Mouse (Mus musculus): ENCODE measurements at regions not wholly inside any gene's neighbourhood (a gene's known extent, or its start where the extent isn't known, plus 50 kb on each side); places are given as distances from the start of the nearest gene placed in this dataset.

DNA sequence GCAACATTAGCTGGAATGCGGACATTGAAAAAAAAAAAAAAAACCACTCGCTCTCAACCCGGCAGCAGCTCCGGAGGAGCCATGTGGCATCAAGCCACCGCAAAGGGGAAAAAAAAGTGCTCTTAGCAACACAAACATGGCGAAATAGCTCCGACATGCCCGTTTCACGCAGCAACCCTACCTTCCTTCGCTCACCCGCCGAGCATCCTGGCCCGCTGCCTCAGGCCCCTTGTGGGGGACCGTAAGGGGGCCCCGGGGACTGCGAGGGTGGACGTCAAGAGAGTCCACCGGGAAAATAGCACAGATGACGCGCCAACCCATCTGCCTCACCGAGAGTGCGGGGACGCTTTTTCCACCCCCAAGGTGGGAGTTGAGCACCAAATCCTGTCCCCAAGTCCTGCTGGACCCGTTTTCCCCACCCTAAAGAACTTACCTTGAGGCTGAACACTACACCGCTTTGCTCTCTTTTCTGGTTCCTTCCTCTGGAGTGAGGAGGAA, 180.8 kb upstream of the Mkln1 start:
- DNase-seq (ENCODE audit: low read depth) = no peak

- no peak for DNase-seq (ENCODE audit: low read depth)
Measured at GRCm38 (mm10) chr6:31218139-31218750, 180.3 kb upstream of the Mkln1 start.

DNA sequence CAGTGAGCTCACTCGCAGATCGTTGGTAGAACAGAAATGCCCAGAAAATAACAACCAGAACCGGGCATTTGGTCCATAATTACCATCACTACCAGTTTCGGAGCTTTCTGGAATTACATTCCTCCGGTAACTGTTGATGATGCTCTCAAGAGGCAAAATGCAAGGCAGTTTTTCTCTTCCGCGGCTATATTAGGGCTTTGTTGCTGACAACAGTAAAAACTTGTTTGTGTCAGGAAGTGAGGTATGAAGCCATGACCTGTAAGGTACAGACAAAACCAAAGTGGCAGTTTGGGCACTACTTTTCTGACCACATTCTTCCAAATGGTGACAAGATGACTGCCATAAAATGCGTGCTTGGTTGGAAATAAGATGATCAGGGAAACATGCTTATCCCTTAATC, 179.7 kb upstream of the Mkln1 start:
- no peak for DNase-seq (ENCODE audit: low read depth)

GRCm38 (mm10) chr6:31219736-31220135, 178.8 kb upstream of the Mkln1 start:
- no peak for DNase-seq (ENCODE audit: low read depth)

GRCm38 (mm10) chr6:31220184-31220931, 178.2 kb upstream of the Mkln1 start:
- no peak for DNase-seq (ENCODE audit: low read depth)

DNA sequence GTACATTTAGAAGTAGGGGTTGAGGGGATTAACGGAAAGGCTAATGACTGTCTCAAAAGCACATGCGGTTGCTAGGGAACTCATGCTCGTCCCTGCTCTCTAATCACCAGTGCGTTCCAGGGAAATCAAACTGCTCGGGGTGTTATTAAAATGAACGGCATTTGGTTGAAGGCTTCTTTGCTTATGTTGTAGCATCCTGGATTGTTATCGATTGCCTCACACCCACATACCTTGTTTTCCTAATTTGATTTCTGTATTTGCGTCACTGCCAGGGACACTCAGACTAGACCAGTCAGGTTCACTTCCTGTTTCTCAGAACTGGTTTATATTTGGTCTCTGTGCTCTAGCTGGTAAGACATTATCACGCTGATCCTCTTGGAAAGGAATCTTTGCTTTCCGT, 177.0 kb upstream of the Mkln1 start:
- no peak for DNase-seq (ENCODE audit: low read depth)

DNA sequence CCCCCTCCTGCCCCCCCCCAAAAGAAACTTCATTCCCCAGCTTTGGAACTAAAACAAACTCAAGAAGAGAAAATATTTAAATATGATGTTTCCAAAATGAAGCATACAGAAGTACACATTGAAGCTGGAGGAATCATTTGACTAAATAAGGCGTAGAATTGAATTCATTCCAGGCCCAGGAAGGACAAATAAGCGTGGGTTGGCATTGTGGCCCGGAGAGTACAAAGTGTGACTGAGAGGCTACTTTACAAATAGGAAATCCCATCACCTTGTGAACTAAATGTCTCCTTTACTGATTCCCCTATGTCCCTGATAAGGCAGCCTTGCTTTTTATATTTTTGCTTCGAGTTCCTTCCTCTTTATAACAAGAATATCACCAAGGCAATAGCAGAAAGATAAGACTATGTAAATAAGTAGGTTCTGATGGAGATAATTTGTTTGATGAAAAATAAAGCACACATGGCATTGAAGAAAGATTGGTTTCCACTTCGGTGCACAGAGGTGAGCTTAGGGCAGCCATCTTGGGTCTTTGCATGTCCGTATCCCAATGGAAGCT, 176.4 kb upstream of the Mkln1 start:
- no peak for DNase-seq (ENCODE audit: low read depth)

DNA sequence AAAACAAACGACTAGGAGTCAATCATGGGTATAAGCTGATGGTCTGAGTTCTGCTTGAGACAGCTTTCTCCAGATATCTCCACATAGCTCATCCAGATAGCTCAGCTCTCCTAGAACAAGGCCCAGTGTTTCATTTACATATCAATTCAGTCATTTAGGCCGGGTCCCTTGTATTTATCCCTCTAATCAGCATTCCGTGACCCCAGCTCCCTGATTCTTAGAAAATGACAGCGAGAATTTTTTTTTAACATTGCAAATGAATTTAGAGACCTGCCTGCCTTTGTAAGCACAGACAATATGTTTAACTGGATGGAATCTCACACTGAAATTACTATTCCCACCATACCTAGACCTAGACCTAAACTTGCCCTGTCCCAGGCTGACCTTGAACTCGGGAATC, 171.1 kb upstream of the Mkln1 start:
- DNase-seq (ENCODE audit: low read depth) = no peak

DNA sequence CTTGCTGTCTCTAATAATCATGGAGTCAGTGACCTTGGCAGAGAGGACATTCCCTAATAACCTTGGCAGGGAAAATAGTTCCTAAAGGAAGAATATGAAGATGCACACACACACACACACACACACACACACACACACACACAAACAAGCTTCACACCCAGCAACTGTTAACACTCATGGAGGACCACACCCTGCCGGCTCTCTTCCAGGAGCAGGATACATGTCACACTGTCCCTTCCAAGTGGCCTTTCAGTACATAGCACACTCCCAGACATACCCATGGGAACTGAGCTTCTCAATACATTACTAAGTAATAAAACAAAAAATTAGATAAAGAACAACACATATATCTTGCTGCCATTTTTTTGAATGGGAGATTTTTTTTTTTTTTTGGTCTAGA, 170.5 kb upstream of the Mkln1 start:
- DNase-seq (ENCODE audit: low read depth) = no peak

DNA sequence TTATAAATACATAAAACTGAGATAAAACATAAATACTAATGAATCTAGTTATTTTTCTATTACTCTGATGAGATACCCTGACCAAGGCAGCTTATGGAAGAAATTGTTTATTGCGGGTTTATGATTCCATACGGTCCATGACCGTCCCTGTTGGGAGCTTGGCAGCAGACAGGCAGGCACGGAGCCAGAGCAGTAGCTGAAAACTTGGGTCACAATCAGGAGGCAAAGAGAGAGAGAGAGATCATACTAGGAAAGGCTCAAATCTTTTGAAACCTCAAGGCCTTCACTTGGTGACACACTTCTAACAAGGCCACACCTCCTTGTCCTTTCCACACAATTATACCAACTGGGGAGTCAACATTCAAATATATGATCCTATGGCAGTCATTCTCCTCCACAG, 166.7 kb upstream of the Mkln1 start:
- DNase-seq (ENCODE audit: low read depth) = no peak

DNA sequence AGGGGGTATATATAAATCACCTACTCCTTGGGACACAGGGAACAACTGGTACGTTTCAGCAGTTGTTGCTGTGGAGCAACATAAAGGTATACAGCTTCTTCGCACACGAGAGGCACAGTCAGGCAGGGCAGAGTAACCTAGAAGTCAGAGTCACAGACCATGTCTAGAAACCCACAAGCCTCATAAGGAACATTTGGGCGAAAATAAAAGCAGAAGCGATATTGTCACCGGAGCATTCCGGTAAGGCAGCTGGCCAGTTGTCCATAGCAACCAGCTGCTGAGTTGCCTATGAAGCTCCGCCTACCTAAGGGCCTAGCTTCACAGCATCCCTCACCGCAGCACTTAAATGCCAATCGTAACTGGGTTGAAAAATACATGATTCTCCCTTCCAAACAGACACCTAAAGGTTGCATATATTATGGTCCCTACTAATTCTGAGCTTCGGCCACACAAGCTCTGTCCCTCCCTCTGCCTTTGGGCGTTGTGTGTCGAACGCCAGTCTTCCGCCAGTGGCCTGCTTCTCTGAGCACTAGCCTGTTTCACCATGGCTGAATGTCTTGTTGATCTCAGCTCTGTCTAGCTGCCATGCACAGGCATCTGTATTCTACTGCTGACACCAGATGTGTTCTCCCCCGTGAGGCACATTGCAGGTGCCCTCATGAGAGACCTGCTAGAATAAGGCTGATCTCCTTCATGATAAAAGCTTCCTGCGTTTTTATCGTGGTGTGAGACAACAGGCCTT, 165.1 kb upstream of the Mkln1 start:
- no peak for DNase-seq (ENCODE audit: low read depth)

- no peak for DNase-seq (ENCODE audit: low read depth)
Measured at GRCm38 (mm10) chr6:31240051-31240450, 158.5 kb upstream of the Mkln1 start.

GRCm38 (mm10) chr6:31250526-31250925, 148.0 kb upstream of the Mkln1 start:
- no peak for DNase-seq (ENCODE audit: low read depth)

DNA sequence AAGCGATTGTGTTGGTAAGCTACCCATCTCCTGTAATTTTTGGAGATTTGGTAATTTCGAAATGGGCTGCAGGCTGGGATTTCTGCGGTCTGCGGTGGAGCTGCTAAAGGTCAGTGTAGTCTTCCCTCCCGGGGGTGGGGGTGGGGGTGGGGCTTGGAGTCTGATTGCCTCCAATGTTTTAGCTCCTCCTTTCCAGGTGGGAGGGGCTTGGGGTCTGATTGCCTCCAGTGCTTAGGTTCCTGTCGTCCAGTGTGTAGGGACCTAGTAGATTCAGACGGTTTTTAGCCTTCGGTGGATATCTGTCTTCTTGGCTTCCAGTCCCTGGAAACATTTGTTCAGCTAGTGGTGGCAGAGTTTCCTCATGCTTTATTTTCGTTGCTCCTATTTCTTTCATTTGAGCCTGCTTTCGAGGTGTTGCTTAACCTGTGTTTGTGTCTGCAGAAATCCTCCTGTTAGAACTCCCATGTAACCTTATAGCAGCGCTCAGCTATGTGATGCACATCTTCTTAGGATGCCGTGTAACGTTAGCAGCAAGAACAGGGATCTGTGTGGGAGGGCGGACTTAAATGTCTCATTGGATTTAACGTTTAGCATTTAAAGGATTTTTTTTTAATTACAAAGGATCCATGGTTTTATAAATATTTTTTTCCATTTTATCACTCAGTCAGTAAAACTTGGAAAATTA, 145.1 kb upstream of the Mkln1 start:
- DNase-seq (ENCODE audit: low read depth) = no peak

- DNase-seq (ENCODE audit: low read depth) = no peak
Measured at GRCm38 (mm10) chr6:31260645-31261345, 137.7 kb upstream of the Mkln1 start.

GRCm38 (mm10) chr6:31261797-31262540, 136.6 kb upstream of the Mkln1 start:
- no peak for DNase-seq (ENCODE audit: low read depth)

DNA sequence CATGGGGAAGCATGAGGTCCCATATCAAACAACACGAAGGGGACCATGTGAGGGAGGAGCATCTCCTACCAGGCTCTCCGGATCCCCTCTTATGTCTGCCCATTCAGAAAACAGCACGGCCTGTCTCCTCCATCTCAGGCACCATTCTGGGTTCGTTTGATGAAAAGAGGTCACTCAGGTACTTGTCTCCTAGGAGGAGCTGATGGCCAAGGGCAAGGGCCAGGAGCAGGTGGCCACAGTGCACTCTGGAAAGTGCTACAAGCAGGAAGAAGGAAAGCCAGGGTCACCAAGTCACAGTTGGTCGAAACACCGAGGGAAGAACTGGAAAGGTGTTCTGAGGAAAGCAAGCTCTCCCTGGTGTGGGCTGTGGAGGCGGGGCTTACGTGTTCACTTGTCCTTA, 135.9 kb upstream of the Mkln1 start:
- no peak for DNase-seq (ENCODE audit: low read depth)

DNA sequence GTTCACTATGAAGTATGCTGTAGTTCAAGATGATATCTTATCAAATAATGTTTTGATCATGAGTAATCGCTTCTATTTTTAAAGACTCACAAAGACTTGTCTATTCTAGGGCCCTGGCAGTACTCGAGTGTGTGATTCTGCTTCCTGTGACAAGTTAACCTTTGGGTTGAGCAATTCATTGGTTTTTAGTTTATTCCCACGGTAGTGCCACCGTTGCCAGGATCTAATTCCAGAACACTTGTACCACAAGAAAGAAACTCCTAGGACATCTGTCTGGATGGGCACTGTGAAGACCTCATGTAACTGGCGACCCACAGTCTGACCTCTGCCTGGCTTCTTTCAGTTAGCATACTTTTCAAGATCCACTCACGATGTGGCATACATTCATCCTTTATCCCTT, 134.7 kb upstream of the Mkln1 start:
- DNase-seq (ENCODE audit: low read depth) = no peak

GRCm38 (mm10) chr6:31266441-31267040, 132.0 kb upstream of the Mkln1 start:
- DNase-seq (ENCODE audit: low read depth) = no peak

DNA sequence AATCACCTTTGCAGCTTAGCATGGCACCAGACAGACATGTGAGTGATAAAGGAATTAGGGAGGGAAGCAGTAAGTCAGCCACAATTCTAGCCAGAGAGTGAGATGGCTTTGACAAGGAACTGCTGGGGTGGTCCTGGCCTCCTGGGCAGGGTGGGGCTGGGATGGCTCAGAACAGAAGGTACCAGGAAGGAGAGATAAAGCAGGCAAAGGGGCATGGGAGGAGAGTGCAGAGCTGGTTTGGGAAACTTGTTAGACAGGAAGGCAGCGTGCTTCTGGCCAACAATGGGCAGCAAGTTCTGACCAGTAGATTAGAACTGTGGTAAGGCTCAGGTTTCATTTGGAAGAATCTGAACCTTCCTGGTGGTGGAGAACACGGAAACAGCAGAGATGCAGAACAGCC, 130.5 kb upstream of the Mkln1 start:
- no peak for DNase-seq (ENCODE audit: low read depth)

All from gonadal fat pad, adult 2 months (tissue).